Mouse (Mus musculus): ENCODE measurements around the gene Mdm2. TPM values are rescaled to one million over a fixed set of nuclear protein-coding genes. Genes with fewer than 3 reads are reported as not detected.

Mdm2 gene
- total and polyA plus RNA-seq, 2 experiments: 18.2 to 24.6 TPM

- no peak overlapping the region for H3K9ac ChIP-seq (ENCODE audit: low read depth, low read length)
- no peak for TF ChIP-seq CTCF (IDR thresholded peaks at IDR 0.05; ENCODE audit: low read depth, low read length)
- TF ChIP-seq POLR2A (IDR thresholded peaks at IDR 0.05; ENCODE audit: extremely low read depth, insufficient read depth, low read length): no peak
- no peaks in the 10 kb centered on the region for H3K27me3 ChIP-seq (ENCODE audit: control insufficient read depth, insufficient read depth, low read length)
- no peak overlapping the region for H3K4me3 ChIP-seq (ENCODE audit: insufficient read depth, low read depth, low read length)
- DNase-seq (ENCODE audit: extremely low read depth, low read depth, low spot score): no peak
- no peak overlapping the region for H3K27ac ChIP-seq (replicated peaks; ENCODE audit: insufficient read depth, low read depth, low read length)
- WGBS: 75% methylated on average over 4 of the region's 4 CpGs
- H3K79me2 ChIP-seq (ENCODE audit: control insufficient read depth, insufficient read depth, low read length): no peaks in the 10 kb centered on the region; the same call in 1 of the 2 replicates
- H3K4me1 ChIP-seq (ENCODE audit: control insufficient read depth, insufficient read depth, low read length): peaks cover 18% of the 10 kb centered on the region
- H3K36me3 ChIP-seq (ENCODE audit: control insufficient read depth, insufficient read depth, low read length): no peaks in the 10 kb centered on the region
Observed at GRCm38 (mm10) chr10:117714928-117715500, 4.5 kb upstream of the Mdm2 start.

GRCm38 (mm10) chr10:117714048-117714545 is 3.5 kb upstream of the Mdm2 start:
- TF ChIP-seq POLR2A (IDR thresholded peaks at IDR 0.05; ENCODE audit: extremely low read depth, insufficient read depth, low read length): no peak
- no peak for TF ChIP-seq CTCF (IDR thresholded peaks at IDR 0.05; ENCODE audit: low read depth, low read length)
- H3K27ac ChIP-seq (replicated peaks; ENCODE audit: insufficient read depth, low read depth, low read length): no peak overlapping the region
- 82% methylated on average over 3 of the region's 3 CpGs for WGBS
- DNase-seq (ENCODE audit: extremely low read depth, low read depth, low spot score): no peak
- H3K9ac ChIP-seq (ENCODE audit: low read depth, low read length): no peak overlapping the region
- H3K36me3 ChIP-seq (ENCODE audit: control insufficient read depth, insufficient read depth, low read length): no peaks in the 10 kb centered on the region
- no peaks in the 10 kb centered on the region for H3K27me3 ChIP-seq (ENCODE audit: control insufficient read depth, insufficient read depth, low read length)
- H3K4me3 ChIP-seq (ENCODE audit: insufficient read depth, low read depth, low read length): no peak overlapping the region
- H3K79me2 ChIP-seq (ENCODE audit: control insufficient read depth, insufficient read depth, low read length): no peaks in the 10 kb centered on the region; the same call in 1 of the 2 replicates
- H3K4me1 ChIP-seq (ENCODE audit: control insufficient read depth, insufficient read depth, low read length): peaks cover 18% of the 10 kb centered on the region

- Histone ChIP-seq H3K27me3 (ENCODE audit: control insufficient read depth, insufficient read depth, low read length) (no peaks in the 10 kb centered on the region), H3K9ac (ENCODE audit: low read depth, low read length) (no peak overlapping the region), H3K4me3 (ENCODE audit: insufficient read depth, low read depth, low read length) (no peak overlapping the region), H3K79me2 (ENCODE audit: control insufficient read depth, insufficient read depth, low read length) (peaks cover 4% of the 10 kb centered on the region; the same call in 1 of the 2 replicates), H3K36me3 (ENCODE audit: control insufficient read depth, insufficient read depth, low read length) (no peaks in the 10 kb centered on the region), H3K4me1 (ENCODE audit: control insufficient read depth, insufficient read depth, low read length) (peaks cover 18% of the 10 kb centered on the region), H3K27ac (replicated peaks; ENCODE audit: insufficient read depth, low read depth, low read length) (no peak overlapping the region)
- 98% methylated on average over 8 of the region's 8 CpGs for WGBS
- no peak for TF ChIP-seq POLR2A (IDR thresholded peaks at IDR 0.05; ENCODE audit: extremely low read depth, insufficient read depth, low read length)
- no peak for TF ChIP-seq CTCF (IDR thresholded peaks at IDR 0.05; ENCODE audit: low read depth, low read length)
- DNase-seq (ENCODE audit: extremely low read depth, low read depth, low spot score): no peak
Observed at GRCm38 (mm10) chr10:117713466-117713865, 2.9 kb upstream of the Mdm2 start.

- WGBS: 96% methylated on average over 9 of the region's 9 CpGs
- H3K27ac ChIP-seq (replicated peaks; ENCODE audit: insufficient read depth, low read depth, low read length): no peak overlapping the region
- peaks cover 4% of the 10 kb centered on the region; the same call in 1 of the 2 replicates for H3K79me2 ChIP-seq (ENCODE audit: control insufficient read depth, insufficient read depth, low read length)
- peaks cover 14% of the 10 kb centered on the region for H3K4me1 ChIP-seq (ENCODE audit: control insufficient read depth, insufficient read depth, low read length)
- no peaks in the 10 kb centered on the region for H3K27me3 ChIP-seq (ENCODE audit: control insufficient read depth, insufficient read depth, low read length)
- no peak overlapping the region for H3K4me3 ChIP-seq (ENCODE audit: insufficient read depth, low read depth, low read length)
- no peak for DNase-seq (ENCODE audit: extremely low read depth, low read depth, low spot score)
- H3K9ac ChIP-seq (ENCODE audit: low read depth, low read length): no peak overlapping the region
- no peaks in the 10 kb centered on the region for H3K36me3 ChIP-seq (ENCODE audit: control insufficient read depth, insufficient read depth, low read length)
- TF ChIP-seq POLR2A (IDR thresholded peaks at IDR 0.05; ENCODE audit: extremely low read depth, insufficient read depth, low read length): no peak
- TF ChIP-seq CTCF (IDR thresholded peaks at IDR 0.05; ENCODE audit: low read depth, low read length): no peak
Observed at GRCm38 (mm10) chr10:117712871-117713270, 2.3 kb upstream of the Mdm2 start.

GRCm38 (mm10) chr10:117712191-117712754 is 1.7 kb upstream of the Mdm2 start:
- H3K27ac ChIP-seq (replicated peaks; ENCODE audit: insufficient read depth, low read depth, low read length): no peak overlapping the region; the same call in 1 of the 2 replicates
- peaks cover 11% of the 10 kb centered on the region for H3K4me1 ChIP-seq (ENCODE audit: control insufficient read depth, insufficient read depth, low read length)
- H3K4me3 ChIP-seq (ENCODE audit: insufficient read depth, low read depth, low read length): no peak overlapping the region
- H3K79me2 ChIP-seq (ENCODE audit: control insufficient read depth, insufficient read depth, low read length): peaks cover 4% of the 10 kb centered on the region; the same call in 1 of the 2 replicates
- no peaks in the 10 kb centered on the region for H3K27me3 ChIP-seq (ENCODE audit: control insufficient read depth, insufficient read depth, low read length)
- peak; percentile 61 for DNase-seq (ENCODE audit: extremely low read depth, low read depth, low spot score)
- no peak for TF ChIP-seq CTCF (IDR thresholded peaks at IDR 0.05; ENCODE audit: low read depth, low read length)
- TF ChIP-seq POLR2A (IDR thresholded peaks at IDR 0.05; ENCODE audit: extremely low read depth, insufficient read depth, low read length): no peak
- H3K9ac ChIP-seq (ENCODE audit: low read depth, low read length): no peak overlapping the region
- WGBS: 75% methylated on average over 9 of the region's 9 CpGs
- H3K36me3 ChIP-seq (ENCODE audit: control insufficient read depth, insufficient read depth, low read length): peaks cover 3% of the 10 kb centered on the region

- WGBS: 21% methylated on average over 5 of the region's 5 CpGs
- no peak for TF ChIP-seq CTCF (IDR thresholded peaks at IDR 0.05; ENCODE audit: low read depth, low read length)
- TF ChIP-seq POLR2A (IDR thresholded peaks at IDR 0.05; ENCODE audit: extremely low read depth, insufficient read depth, low read length): no peak
- H3K4me1 ChIP-seq (ENCODE audit: control insufficient read depth, insufficient read depth, low read length): peaks cover 11% of the 10 kb centered on the region
- peaks cover 7% of the 10 kb centered on the region for H3K36me3 ChIP-seq (ENCODE audit: control insufficient read depth, insufficient read depth, low read length)
- peak overlapping the region; percentile 58; the same call in 1 of the 2 replicates for H3K4me3 ChIP-seq (ENCODE audit: insufficient read depth, low read depth, low read length)
- H3K27ac ChIP-seq (replicated peaks; ENCODE audit: insufficient read depth, low read depth, low read length): peak overlapping the region; percentile 66
- H3K79me2 ChIP-seq (ENCODE audit: control insufficient read depth, insufficient read depth, low read length): peaks cover 9% of the 10 kb centered on the region; the same call in 1 of the 2 replicates
- DNase-seq (ENCODE audit: extremely low read depth, low read depth, low spot score): peak; percentile 65
- no peak overlapping the region for H3K9ac ChIP-seq (ENCODE audit: low read depth, low read length)
- H3K27me3 ChIP-seq (ENCODE audit: control insufficient read depth, insufficient read depth, low read length): no peaks in the 10 kb centered on the region
Observed at GRCm38 (mm10) chr10:117711408-117711807, 850 bp upstream of the Mdm2 start.
